Mouse (Mus musculus) heart, adult 8-10 months (tissue): ENCODE data around the gene 1700020A23Rik. TPM values are rescaled to one million over a fixed set of nuclear protein-coding genes. Genes with fewer than 3 reads are reported as not detected.

Source experiments
- DNase-seq: peaks from one replicate; pipeline ENCODE4 v3.0.0; 2022; ENCODE audit warnings: low spot score
- total RNA-seq, 4 experiments: library from RNA; stranded (reverse); gene quantifications; 2 replicates each; pipeline ENCODE4 v1.2.4; 2022

1700020A23Rik gene
- total RNA-seq, 4 experiments from 2014 or later = not detected

- peak; percentile 81 for DNase-seq
Measured at GRCm38 (mm10) chr2:130411558-130412495, 6.8 kb downstream of the 1700020A23Rik start.

- no peak for DNase-seq
Measured at GRCm38 (mm10) chr2:130412775-130413174, 7.7 kb downstream of the 1700020A23Rik start.

- no peak for DNase-seq
Measured at GRCm38 (mm10) chr2:130414094-130414856, 9.2 kb downstream of the 1700020A23Rik start.

- no peak for DNase-seq
Measured at GRCm38 (mm10) chr2:130421781-130422620, 16.9 kb downstream of the 1700020A23Rik start.

GRCm38 (mm10) chr2:130423397-130424125 lies 18.5 kb downstream of the 1700020A23Rik start:
- peak; percentile 68 for DNase-seq

GRCm38 (mm10) chr2:130424126-130424853 lies 19.2 kb downstream of the 1700020A23Rik start, which contains the start of the genes Vps16 and Pced1a:
Gene Vps16, plus strand, starts transcription at chr2:130424339.
Gene Pced1a, minus strand, starts transcription at chr2:130424701.
- DNase-seq = peak; percentile 93

GRCm38 (mm10) chr2:130425112-130425511 lies 20.1 kb downstream of the 1700020A23Rik start:
- DNase-seq = no peak

- no peak for DNase-seq
Measured at GRCm38 (mm10) chr2:130429851-130430250, 24.8 kb downstream of the 1700020A23Rik start.

GRCm38 (mm10) chr2:130430484-130430883 lies 25.4 kb downstream of the 1700020A23Rik start:
- DNase-seq = no peak

- DNase-seq = no peak
Measured at GRCm38 (mm10) chr2:130432157-130432556, 27.1 kb downstream of the 1700020A23Rik start.

GRCm38 (mm10) chr2:130433152-130433551 lies 28.1 kb downstream of the 1700020A23Rik start:
- DNase-seq = peak; percentile 55

- no peak for DNase-seq
Measured at GRCm38 (mm10) chr2:130436769-130437168, 31.7 kb downstream of the 1700020A23Rik start.

- no peak for DNase-seq
Measured at GRCm38 (mm10) chr2:130438861-130439260, 33.8 kb downstream of the 1700020A23Rik start.

- DNase-seq = no peak
Measured at GRCm38 (mm10) chr2:130439840-130440480, 34.9 kb downstream of the 1700020A23Rik start.

GRCm38 (mm10) chr2:130442162-130442561 lies 37.1 kb downstream of the 1700020A23Rik start:
- DNase-seq = no peak

GRCm38 (mm10) chr2:130448449-130448848 lies 43.4 kb downstream of the 1700020A23Rik start:
- DNase-seq = no peak

GRCm38 (mm10) chr2:130449021-130449793 lies 44.1 kb downstream of the 1700020A23Rik start:
- no peak for DNase-seq

GRCm38 (mm10) chr2:130449794-130450433 lies 44.9 kb downstream of the 1700020A23Rik start, which contains the start of gene Ptpra:
Gene Ptpra, plus strand, starts transcription at chr2:130450278.
- peak; percentile 92 for DNase-seq
